Mouse (Mus musculus): ENCODE results near the gene Cmc1. TPM values are rescaled to one million over a fixed set of nuclear protein-coding genes. Genes with fewer than 3 reads are reported as not detected.

The Cmc1 gene
- polyA plus RNA-seq, 2 experiments, result 10.5 to 50.1 TPM

DNA sequence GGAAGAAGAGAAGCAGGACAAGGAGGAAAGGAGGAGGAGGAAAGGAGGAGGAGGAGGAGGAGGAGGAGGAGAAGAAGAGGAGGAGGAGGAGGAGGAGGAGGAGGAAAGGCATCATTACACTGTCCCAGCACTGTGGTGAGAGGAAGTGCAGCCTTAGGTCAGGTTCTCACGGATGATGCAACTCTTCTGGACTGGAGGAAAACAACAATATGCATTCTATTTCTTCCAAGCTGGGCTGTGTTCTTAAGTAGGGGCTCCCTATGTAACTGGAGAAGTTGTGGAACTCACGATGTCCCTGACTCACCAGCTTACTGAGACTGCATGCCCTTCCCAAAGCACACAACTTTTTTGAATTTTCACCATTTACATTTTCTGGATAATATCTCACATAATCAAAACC, 118.3 kb downstream of the Cmc1 start:
- 39% methylated on average over 2 of the region's 2 CpGs for WGBS
- Histone ChIP-seq H3K4me1 (ENCODE audit: control insufficient read depth, insufficient read depth, low read length) (no peaks in the 10 kb centered on the region), H3K9ac (ENCODE audit: low read depth, low read length, severe bottlenecking) (no peak overlapping the region), H3K4me3 (replicated peaks; ENCODE audit: low read length) (no peak overlapping the region), H3K27me3 (ENCODE audit: control insufficient read depth, insufficient read depth, low read length) (no peaks in the 10 kb centered on the region), H3K27ac (replicated peaks; ENCODE audit: low read depth, low read length) (no peak overlapping the region), H3K4me2 (replicated peaks; ENCODE audit: low read depth, low read length, severe bottlenecking) (no peak overlapping the region), H3K36me3 (ENCODE audit: control insufficient read depth, insufficient read depth, low read length) (no peaks in the 10 kb centered on the region), H3K9me3 (ENCODE audit: control insufficient read depth, low read length) (no peaks in the 10 kb centered on the region)
- ATAC-seq (ENCODE audit: low FRiP score, low read depth) (no peak), DNase-seq (ENCODE audit: low spot score) (no peak)
- no peak for TF ChIP-seq POLR2A (IDR thresholded peaks at IDR 0.05; ENCODE audit: borderline replicate concordance, extremely low read depth, insufficient read depth, insufficient read length)

DNA sequence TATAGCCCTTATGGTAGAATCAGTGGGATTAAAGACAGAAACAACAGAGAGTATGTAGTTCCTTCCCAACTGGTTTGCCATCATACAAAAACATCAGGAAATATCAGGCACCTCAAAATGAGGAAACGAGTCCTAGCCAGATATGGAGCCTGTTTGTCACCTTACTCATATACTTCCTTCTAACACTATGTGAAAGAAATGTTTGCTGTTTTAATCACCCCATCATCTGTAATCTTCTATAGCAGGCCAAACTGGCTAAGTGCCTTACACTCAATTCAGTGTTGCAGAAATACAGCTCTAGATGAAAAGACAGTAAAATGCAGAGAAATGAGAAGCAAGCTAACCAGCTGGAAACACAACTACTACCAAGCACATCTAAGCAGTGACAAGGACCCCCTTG, 119.7 kb downstream of the Cmc1 start:
- Histone ChIP-seq H3K4me3 (replicated peaks; ENCODE audit: low read length) (no peak overlapping the region), H3K27me3 (ENCODE audit: control insufficient read depth, insufficient read depth, low read length) (no peaks in the 10 kb centered on the region), H3K4me2 (replicated peaks; ENCODE audit: low read depth, low read length, severe bottlenecking) (no peak overlapping the region), H3K36me3 (ENCODE audit: control insufficient read depth, insufficient read depth, low read length) (no peaks in the 10 kb centered on the region), H3K9ac (ENCODE audit: low read depth, low read length, severe bottlenecking) (no peak overlapping the region), H3K27ac (replicated peaks; ENCODE audit: low read depth, low read length) (no peak overlapping the region), H3K9me3 (ENCODE audit: control insufficient read depth, low read length) (no peaks in the 10 kb centered on the region), H3K4me1 (ENCODE audit: control insufficient read depth, insufficient read depth, low read length) (no peaks in the 10 kb centered on the region)
- DNase-seq (ENCODE audit: low spot score) (no peak), ATAC-seq (ENCODE audit: low FRiP score, low read depth) (no peak)
- no peak for TF ChIP-seq POLR2A (IDR thresholded peaks at IDR 0.05; ENCODE audit: borderline replicate concordance, extremely low read depth, insufficient read depth, insufficient read length)
- WGBS, result 76% methylated on average over 1 of the region's 1 CpGs

DNA sequence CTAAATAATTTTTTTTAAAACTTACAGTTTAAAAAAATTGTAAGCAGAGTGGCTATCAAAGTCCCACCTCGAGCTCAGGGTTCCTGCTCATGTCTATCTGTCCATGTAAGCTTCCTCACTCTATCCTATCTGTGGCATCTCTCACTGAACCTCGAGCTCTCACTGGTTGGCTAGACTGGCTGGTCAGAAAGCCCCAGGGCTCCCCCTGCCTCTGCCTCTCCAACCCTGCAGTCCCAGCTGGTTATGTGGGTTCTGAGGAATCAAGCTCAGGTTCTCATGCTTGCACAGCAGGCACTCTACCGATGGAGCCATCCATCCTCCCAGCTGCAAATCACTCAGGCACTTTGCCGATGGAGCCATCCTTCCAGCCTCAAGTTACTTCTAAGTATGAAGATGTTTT, 120.5 kb downstream of the Cmc1 start:
- Histone ChIP-seq H3K4me2 (replicated peaks; ENCODE audit: low read depth, low read length, severe bottlenecking) (no peak overlapping the region), H3K4me3 (replicated peaks; ENCODE audit: low read length) (no peak overlapping the region), H3K4me1 (ENCODE audit: control insufficient read depth, insufficient read depth, low read length) (no peaks in the 10 kb centered on the region), H3K9me3 (ENCODE audit: control insufficient read depth, low read length) (no peaks in the 10 kb centered on the region), H3K36me3 (ENCODE audit: control insufficient read depth, insufficient read depth, low read length) (no peaks in the 10 kb centered on the region), H3K9ac (ENCODE audit: low read depth, low read length, severe bottlenecking) (no peak overlapping the region), H3K27ac (replicated peaks; ENCODE audit: low read depth, low read length) (no peak overlapping the region), H3K27me3 (ENCODE audit: control insufficient read depth, insufficient read depth, low read length) (no peaks in the 10 kb centered on the region)
- TF ChIP-seq POLR2A (IDR thresholded peaks at IDR 0.05; ENCODE audit: borderline replicate concordance, extremely low read depth, insufficient read depth, insufficient read length), result no peak
- no peak for DNase-seq (ENCODE audit: low spot score)
- 47% methylated on average over 4 of the region's 4 CpGs for WGBS
- ATAC-seq (ENCODE audit: low FRiP score, low read depth), result no peak

DNA sequence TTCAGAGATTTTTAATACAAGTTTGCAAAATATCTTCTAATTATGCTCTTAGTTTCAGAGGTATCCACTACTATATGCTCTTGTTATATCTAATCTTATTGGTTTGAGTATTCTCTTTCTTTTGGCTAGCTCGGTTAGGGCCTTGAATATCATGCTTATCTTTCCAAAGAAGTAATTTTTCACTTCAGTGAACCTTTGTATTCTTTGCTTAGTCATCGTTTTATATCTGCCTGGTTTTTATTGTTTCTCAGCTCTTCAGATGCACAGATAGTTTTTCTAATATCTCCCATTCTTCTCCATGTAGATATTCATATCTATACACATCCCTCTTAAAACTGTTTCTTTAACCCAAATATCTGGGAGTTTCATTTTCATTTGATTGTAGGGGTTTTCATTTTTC, 125.0 kb downstream of the Cmc1 start:
- WGBS, result 79% methylated on average over 2 of the region's 2 CpGs
- TF ChIP-seq POLR2A (IDR thresholded peaks at IDR 0.05; ENCODE audit: borderline replicate concordance, extremely low read depth, insufficient read depth, insufficient read length), result no peak
- no peak overlapping the region for H3K4me2 ChIP-seq (replicated peaks; ENCODE audit: low read depth, low read length, severe bottlenecking)

More for the DNA sequence above, 125.0 kb downstream of the Cmc1 start:
- Histone ChIP-seq H3K27ac (replicated peaks; ENCODE audit: low read depth, low read length) (no peak overlapping the region), H3K27me3 (ENCODE audit: control insufficient read depth, insufficient read depth, low read length) (no peaks in the 10 kb centered on the region), H3K9ac (ENCODE audit: low read depth, low read length, severe bottlenecking) (no peak overlapping the region), H3K9me3 (ENCODE audit: control insufficient read depth, low read length) (no peaks in the 10 kb centered on the region), H3K36me3 (ENCODE audit: control insufficient read depth, insufficient read depth, low read length) (no peaks in the 10 kb centered on the region), H3K4me1 (ENCODE audit: control insufficient read depth, insufficient read depth, low read length) (no peaks in the 10 kb centered on the region), H3K4me3 (replicated peaks; ENCODE audit: low read length) (no peak overlapping the region)
- ATAC-seq (ENCODE audit: low FRiP score, low read depth) (no peak), DNase-seq (ENCODE audit: low spot score) (no peak)

Other genes starting within 250 kb of the Cmc1 start
- 40.9 and 45.9 TPM in 2 replicates for gene Azi2, start 109.7 kb downstream of the Cmc1 start, polyA plus RNA-seq (2012; rRNA removed)
- 74.2 and 74.9 TPM in 2 replicates for gene Azi2, start 109.7 kb downstream of the Cmc1 start, polyA plus RNA-seq (2014; fragmentation: Nextera tagmentation; extraction: Ambion mirVana)

All from limb, embryonic 14.5 days (tissue).